Mouse (Mus musculus) kidney, adult 2 months (tissue): ENCODE results near the gene Tbxa2r.

Source experiments
- CTCF ChIP-seq: fragments of 200-500 bp; conservative IDR thresholded peaks from 2 replicates; pipeline ENCODE4 v1.5.1; 2011; ENCODE audit warnings: low read depth, mild to moderate bottlenecking, control low read depth, low read length, moderate library complexity, mixed read lengths; ENCODE audit not compliant: insufficient read depth, insufficient read length
- POLR2A ChIP-seq: fragments of 200-500 bp; IDR thresholded peaks from one replicate; pipeline ENCODE4 v1.6.1; 2011; ENCODE audit warnings: low read depth, low read length, control low read depth

- no peak for TF ChIP-seq CTCF
- no peak for TF ChIP-seq POLR2A
Observed at GRCm38 (mm10) chr10:81356352-81356990, 27.9 kb downstream of the Tbxa2r start.
